Mouse (Mus musculus): Measurements from ENCODE around the gene Tspan7. TPM values are rescaled to one million over a fixed set of nuclear protein-coding genes. Genes with fewer than 3 reads are reported as not detected.

Tspan7 gene
- polyA plus RNA-seq, 2 experiments from 2014 or later: not detected

DNA sequence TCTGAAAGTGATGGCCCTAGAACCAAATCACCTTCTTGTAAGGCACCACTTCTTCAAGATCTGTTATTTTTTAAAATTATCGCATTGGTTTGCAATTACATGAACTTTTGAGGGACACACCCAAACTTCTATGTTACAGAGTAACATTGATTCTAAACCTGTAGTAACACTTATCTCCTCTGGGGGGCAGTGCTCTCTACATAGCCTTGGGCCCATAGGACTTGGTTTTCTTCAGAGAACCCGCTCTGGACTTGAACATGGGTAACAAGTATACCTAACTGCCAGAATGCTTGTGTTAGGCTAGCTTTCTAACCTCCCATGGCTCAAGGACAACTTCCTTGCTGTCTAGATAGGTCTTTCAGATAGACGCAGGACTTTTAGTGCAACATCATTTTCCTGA, 64.8 kb downstream of the Tspan7 start:
- ATAC-seq: no peak

- no peak for ATAC-seq
Observed at GRCm38 (mm10) chrX:10556899-10557298, 71.9 kb downstream of the Tspan7 start.

GRCm38 (mm10) chrX:10557596-10557995, 72.6 kb downstream of the Tspan7 start:
- no peak for ATAC-seq

DNA sequence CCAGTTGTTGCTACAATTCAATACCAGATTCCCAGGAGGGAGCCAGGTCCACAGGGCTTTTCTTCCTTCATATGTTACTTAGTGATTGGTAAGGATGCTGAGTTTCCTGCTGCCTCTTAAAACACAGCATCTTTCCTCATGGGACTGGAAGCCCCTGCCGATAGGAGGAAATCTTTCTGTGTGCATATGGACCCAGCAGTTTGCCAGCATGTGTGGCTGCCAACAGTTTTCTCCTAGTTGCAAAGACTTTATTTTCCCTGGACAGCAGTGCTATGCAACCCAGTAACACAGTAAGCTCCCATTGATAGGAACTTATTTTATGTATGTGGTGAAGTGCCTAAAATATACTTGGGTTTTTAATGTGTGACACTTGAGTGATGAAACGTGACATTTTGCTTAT, 73.7 kb downstream of the Tspan7 start:
- no peak for ATAC-seq

DNA sequence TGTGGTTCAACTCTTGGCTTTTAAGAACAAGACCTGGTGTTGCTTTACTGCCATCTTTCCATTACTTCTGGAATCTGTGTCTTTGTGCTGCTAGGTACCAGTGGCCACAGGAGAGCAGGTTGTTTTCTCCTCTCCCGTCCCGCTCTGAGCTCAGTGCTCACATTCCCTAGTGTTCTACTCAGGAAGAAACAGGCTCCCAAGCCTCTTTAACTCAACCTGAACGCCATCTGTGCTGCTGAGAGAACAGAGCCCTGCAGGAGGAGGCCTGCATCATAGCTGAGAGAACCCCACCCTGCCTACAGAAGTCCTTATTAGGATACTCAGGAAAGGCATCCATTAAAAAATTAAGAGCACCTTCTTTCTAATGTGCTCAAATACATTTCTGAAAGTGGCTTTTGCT, 80.9 kb downstream of the Tspan7 start:
- no peak for ATAC-seq

DNA sequence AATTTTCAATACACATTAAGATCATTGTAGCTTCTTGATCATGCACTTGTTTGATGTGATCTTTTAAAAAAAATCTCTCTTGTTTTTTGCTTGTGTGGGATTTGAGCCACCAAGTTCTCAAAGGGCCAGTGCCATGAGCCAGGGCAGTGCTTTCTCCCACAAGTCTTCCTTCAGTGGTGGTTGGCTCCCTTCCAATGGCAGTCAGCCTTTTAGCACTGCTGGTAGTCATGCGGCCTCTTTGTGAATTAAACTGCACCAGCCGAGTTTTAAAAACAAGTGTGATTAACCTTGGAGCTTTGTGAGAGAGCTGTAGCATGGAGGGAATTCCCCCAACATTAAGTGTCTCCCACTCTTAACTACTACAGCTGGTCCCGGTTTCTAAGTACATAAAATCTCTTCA, 89.6 kb downstream of the Tspan7 start:
- ATAC-seq: no peak

GRCm38 (mm10) chrX:10575406-10575805, 90.4 kb downstream of the Tspan7 start:
- no peak for ATAC-seq

DNA sequence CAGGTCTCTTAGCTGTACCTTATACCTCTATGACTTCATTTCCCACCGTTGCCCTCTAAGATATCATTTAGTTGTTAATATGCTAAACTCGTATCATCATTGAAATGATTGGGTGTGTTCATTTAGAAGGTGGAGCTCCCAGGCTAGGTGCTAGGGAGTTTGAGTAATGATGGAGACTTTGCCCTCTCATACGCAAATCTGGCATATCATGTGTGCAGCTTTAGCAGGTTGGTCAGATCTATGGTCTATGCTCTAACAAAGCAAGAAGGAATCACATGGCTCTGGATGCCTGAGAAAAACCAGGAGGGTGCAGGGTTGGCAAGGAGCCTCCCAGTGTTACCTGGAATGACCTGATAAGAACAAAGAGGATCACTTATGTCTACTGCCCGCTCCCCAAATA, 91.4 kb downstream of the Tspan7 start:
- no peak for ATAC-seq

GRCm38 (mm10) chrX:10577356-10577755, 92.4 kb downstream of the Tspan7 start:
- no peak for ATAC-seq

DNA sequence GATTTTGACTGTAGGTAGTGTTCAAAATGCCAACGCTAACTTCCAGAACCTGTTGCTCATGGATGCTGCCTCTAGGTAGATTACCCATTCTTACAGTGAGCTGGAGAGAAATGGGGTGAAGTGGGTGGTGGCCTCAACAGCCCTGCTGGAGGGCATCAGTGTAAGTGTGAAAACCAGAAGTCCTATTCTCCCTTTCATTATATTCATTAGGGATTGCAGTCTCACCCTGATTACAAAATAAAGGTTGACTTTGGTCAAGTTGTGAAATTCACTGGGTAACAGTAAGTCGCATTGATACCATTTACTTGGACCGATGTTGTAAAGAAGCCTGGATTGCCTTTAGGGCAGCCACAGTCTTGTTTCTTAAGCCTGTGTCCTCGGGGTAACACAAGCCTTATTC, 97.8 kb downstream of the Tspan7 start:
- ATAC-seq: no peak

GRCm38 (mm10) chrX:10592244-10592643, 107.3 kb downstream of the Tspan7 start:
- ATAC-seq: no peak

DNA sequence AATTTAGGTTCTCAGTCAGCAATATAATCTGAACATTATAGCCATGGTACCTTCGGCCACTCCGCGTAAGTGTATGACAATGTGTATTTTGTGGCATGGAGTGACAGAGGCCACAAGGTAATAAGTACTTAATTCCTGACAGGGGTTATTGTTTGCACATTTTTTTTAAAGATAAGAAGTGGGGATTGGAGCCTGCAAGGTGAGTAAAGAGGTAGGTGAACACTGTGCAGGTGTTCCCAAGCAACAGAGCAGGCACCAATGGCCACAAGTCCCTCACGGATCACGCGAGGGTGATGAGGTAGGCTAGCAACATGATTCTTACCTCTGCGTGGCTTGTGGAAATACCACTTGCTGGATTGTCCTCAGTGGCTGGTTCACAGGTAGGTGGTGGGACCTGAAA, 108.6 kb downstream of the Tspan7 start:
- ATAC-seq: no peak

GRCm38 (mm10) chrX:10617119-10617518, 132.2 kb downstream of the Tspan7 start:
- ATAC-seq: no peak

- ATAC-seq: no peak
Observed at GRCm38 (mm10) chrX:10641062-10641461, 156.1 kb downstream of the Tspan7 start.

Other genes with a start within 250 kb of the Tspan7 start
- gene Otc, start 232.9 kb upstream of the Tspan7 start, polyA plus RNA-seq (2017; shearing (Covaris generic)): not detected
- gene Mid1ip1, start 229.9 kb downstream of the Tspan7 start, polyA plus RNA-seq (2017; shearing (Covaris generic)): 10 to 100 TPM in 1 of 2 experiments, 1 to 10 TPM in 1; 8.3 to 18.3 TPM